Mouse (Mus musculus) common myeloid progenitor, adult 5-6 weeks (primary cell): ENCODE results near the gene Srgap3. TPM values are rescaled to one million over a fixed set of nuclear protein-coding genes. Genes with fewer than 3 reads are reported as not detected.

Experiments
- ATAC-seq: replicated peaks from 2 replicates; pipeline ENCODE4 v1.8.0; 2016; ENCODE audit warnings: low read depth, mild to moderate bottlenecking, moderate TSS enrichment, inconsistent platforms; ENCODE audit not compliant: poor library complexity, severe bottlenecking
- total RNA-seq: library from RNA; stranded (forward); fragments of 200-1000, 187-1606 nt; gene quantifications from 2 replicates; pipeline ENCODE4 v1.2.3, GENCODE M21; 2017

Gene Srgap3
- total RNA-seq, 1 experiment from 2014 or later: 8.0 TPM

DNA sequence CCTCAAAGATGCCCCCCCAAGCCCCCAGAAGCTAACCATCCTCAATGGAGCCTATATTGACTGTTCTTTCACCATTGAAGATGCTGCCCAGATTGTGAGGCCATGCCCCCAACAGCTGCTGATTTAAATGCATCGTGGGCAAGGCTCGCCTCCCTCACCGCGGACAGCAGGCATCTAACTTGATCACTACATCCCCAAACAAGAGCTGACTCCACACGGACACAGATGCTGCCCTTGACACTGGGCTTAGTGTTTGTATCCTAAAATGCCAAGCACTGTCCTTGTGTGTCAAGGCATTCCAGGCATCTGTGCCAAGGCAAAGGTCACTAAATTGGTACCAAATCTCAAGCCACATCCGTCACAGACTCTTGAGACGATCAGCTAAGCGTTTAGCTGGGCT is 29.3 kb downstream of the Srgap3 start:
- no peak for ATAC-seq

DNA sequence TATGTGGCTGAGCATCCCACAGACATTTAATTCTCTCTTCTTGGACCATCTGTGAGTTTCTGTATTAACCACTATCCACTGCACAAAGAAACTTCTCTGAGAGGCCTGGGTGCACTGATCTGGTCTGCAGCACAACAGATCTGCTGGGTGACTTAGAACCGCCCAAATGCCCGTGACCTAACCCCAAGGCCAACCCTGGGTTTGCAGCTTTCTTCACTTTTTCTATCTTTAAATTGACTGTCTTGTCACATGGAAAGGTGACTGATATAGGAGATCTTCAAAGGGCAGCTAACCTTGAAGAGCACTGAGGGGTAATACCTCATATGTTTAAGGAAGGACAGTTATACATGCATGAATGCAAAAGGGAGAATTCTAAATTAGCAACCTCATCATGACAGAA is 30.8 kb downstream of the Srgap3 start:
- ATAC-seq: no peak

- no peak for ATAC-seq
These were observed 34.5 kb downstream of the Srgap3 start for GRCm38 (mm10) chr6:112912552-112912951.

- no peak for ATAC-seq
These were observed 37.4 kb downstream of the Srgap3 start for GRCm38 (mm10) chr6:112909711-112910110.

GRCm38 (mm10) chr6:112907887-112908584 is 39.0 kb downstream of the Srgap3 start:
- no peak for ATAC-seq

- ATAC-seq: no peak
These were observed 43.3 kb downstream of the Srgap3 start for GRCm38 (mm10) chr6:112903796-112904195.

DNA sequence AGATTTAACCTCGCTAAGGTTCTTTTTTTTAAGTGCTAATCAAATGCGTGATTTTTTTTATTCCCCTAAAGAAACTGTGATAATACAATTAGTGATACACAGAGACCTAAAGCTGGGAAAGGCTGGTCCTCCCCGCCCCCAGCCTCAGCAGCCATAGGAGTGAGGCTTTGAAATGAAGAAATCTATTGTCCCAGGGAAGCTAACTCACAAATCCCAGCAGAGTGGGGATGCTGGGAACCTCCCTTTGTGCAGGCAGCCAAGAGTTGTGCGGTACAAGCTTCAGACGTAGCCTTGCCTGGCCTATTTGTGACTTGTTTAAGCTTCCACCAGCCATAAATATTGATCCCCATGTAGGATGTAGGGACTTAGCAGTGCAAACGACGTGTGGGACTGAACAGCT is 43.8 kb downstream of the Srgap3 start:
- no peak for ATAC-seq

DNA sequence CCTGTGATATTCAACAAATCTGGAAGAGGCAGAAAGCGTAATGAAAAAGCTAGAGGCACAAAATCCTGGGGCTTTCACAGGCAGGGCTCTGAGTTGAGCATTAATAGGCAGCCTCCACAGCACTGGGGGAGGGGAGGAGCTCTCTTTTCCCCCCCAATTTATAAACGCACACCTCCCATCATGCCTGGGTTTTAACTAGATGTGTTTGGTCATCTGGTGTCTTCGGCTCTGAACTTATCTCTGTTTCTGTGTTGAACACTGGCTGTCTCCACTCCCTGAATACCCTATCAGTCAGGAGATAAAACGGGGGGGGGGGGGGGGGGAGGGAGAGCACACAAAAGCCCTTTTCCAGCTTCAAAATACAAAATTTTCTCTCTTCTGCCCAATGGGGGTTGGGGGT is 44.3 kb downstream of the Srgap3 start:
- no peak for ATAC-seq

DNA sequence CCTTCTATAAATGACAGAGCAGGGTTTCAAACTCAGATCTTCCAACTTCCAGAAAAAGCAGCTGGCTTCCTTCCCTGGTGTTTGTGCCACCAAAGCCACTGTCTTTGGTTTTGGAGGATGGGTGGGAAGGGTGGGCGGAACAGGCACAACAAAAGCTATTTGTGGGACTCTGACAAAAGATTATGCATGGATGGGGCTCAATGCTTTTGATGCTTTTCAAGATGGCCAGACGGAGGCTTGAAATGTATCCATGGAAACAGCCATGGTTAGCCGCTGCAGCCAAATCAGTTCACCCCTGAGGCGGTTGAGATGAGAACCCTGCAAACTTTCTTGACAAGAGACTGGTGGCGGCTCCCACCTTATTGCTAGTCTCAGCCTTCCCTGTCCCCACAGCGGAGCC is 46.8 kb downstream of the Srgap3 start:
- no peak for ATAC-seq

GRCm38 (mm10) chr6:112899711-112900110 is 47.4 kb downstream of the Srgap3 start:
- ATAC-seq: no peak

GRCm38 (mm10) chr6:112899276-112899675 is 47.8 kb downstream of the Srgap3 start:
- no peak for ATAC-seq

- no peak for ATAC-seq
These were observed 48.6 kb downstream of the Srgap3 start for GRCm38 (mm10) chr6:112898435-112898834.

DNA sequence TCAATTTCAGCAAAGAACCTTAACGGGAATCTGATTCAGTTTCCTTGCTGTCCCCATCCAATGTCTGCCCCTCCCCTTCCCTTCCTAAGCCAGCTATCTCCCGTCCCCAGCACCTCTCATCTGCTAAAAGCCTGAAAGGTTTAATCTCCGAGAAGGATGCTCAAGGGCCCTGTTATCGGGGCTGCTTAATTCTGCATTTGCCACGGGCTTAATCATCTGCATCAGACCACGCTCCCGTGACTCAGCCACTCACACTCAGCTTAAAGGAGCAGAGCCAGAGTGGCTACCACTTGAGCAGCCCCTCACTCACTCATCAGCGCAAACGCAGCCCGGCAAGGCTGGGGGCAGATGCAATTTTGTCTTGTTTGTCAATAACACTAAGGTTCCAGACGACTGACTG is 50.7 kb downstream of the Srgap3 start:
- ATAC-seq: no peak

- no peak for ATAC-seq
These were observed 56.7 kb downstream of the Srgap3 start for GRCm38 (mm10) chr6:112890331-112890751.

- no peak for ATAC-seq
These were observed 63.4 kb downstream of the Srgap3 start for GRCm38 (mm10) chr6:112883588-112884135.

DNA sequence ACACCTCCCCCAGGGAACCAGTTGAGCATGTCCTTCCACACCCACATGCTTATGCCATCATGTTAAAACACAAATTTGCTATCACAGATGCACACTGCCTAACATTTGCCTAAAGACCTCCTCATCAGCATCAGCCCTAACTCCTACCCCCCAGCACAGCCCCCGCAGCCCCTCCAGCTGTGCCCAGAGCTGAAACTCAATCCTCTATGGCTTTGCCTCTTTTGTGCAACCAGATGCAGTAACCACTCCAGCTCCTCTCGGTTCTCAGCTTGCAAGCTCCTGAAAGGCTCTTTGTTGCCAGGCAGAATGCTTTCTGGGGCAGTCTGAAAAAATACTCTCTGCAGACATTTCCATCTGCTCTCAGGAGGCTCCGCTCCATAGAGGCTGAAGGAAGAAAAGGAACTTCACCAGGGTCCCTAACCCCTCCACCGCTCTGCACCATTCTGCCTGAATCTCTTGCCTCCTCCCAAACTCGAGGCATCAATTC is 67.0 kb downstream of the Srgap3 start:
- no peak for ATAC-seq

GRCm38 (mm10) chr6:112879154-112879553 is 67.9 kb downstream of the Srgap3 start:
- no peak for ATAC-seq

DNA sequence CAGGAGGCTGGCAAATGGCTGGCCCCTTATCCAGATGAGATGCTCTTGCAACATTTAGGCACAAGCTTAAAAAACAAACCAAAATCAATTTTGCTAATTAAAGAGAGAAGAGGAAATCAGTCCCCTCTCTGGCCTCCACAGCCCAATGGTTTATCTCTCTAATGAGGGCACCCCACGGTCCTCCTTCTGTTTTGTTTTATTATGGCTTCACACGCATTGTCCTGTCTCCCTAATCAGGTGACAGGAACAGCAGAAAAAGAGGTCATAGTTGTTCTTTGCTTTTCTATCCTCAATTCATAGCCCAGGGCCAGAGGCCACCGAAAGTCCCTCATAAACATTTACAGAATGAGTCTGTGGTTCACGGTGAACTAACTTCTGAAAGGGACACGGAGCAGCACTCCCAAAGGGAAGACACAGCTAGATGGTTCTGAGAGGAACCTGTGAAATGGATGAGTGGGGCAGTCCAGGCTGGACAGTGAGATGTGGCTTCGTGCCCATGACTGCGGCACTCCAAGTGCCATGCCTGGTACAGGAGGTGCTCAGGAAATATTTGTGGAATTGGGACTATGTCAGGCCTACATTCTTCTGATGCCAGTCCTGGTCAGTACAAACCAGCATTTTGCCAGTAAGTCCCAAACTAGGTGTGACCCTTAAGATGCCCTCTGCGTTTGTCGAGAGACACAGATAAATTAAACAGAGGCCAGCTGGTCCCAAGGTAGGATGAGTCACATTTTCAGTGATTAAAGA is 73.8 kb downstream of the Srgap3 start:
- ATAC-seq: no peak

- ATAC-seq: peak; percentile 45; the same call in 1 of the 2 replicates
These were observed 75.8 kb downstream of the Srgap3 start for GRCm38 (mm10) chr6:112871241-112871780.

DNA sequence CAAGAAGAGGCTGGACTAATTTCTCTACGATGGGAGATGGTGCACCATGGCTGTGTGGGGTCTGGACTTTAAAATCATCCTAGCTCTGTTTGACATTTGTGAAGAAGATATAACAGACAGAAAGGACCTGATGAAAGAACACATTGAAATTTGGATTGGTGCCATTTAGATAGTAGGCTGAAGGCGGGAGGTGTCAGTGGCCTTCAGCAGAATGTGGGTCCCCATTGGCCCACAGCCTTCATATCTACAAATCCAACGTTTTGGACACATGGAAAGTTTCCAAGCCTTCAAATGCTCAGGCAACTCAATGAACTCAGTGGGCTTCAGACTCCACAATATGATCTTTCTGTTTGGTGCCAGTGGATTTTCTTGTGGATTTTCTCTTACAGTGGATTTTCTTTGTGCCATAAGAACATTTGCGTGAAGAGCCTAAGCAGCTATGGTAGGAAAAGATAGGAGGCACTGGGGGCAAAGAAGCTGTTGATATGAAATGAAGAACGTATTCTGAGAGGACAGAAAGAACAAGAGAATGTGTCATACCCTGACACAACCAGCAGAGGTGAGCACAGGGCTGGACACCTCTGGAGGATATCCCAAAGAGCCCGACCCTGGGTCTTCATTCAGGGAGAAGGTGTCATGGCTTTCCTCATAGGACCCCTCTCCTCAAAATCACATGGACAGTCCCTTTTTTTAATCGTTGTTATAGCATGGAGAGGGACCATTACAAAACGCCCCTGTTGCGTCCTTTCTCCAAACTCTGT is 78.7 kb downstream of the Srgap3 start:
- no peak for ATAC-seq
